Mouse (Mus musculus) liver, embryonic 14.5 days (tissue): ENCODE measurements around the gene Slc25a14.
A peak's percentile ranks its signal among the peaks of the same experiment; 100 is the strongest.

Source experiments
- CTCF ChIP-seq: IDR thresholded peaks from 2 replicates; pipeline ENCODE4 v1.5.1; 2016; ENCODE audit warnings: antibody characterized with exemption, low read depth, control low read depth
- EP300 ChIP-seq: IDR thresholded peaks from 2 replicates; pipeline ENCODE4 v1.6.1; 2016; ENCODE audit warnings: antibody characterized with exemption, low read depth

GRCm38 (mm10) chrX:48637032-48637431 is 13.8 kb downstream of the Slc25a14 start:
- TF ChIP-seq CTCF (peak; percentile 44), EP300 (no peak)
